Mouse (Mus musculus) myocyte (in vitro differentiated cells): Measurements from ENCODE around the gene Cdk1. TPM values are rescaled to one million over a fixed set of nuclear protein-coding genes. Genes with fewer than 3 reads are reported as not detected.

Source experiments
- H3K27me3 ChIP-seq: one replicate; pipeline ENCODE4 v1.6.1; 2011; ENCODE audit not compliant: control insufficient read depth, insufficient read depth, insufficient read length
- H3K36me3 ChIP-seq: one replicate; pipeline ENCODE4 v1.6.1; 2011; ENCODE audit not compliant: control insufficient read depth, insufficient read depth
- H3K4me2 ChIP-seq: one replicate; pipeline ENCODE4 v1.6.1; 2011; ENCODE audit warnings: low read depth, control low read depth
- H3K4me3 ChIP-seq: one replicate; pipeline ENCODE4 v1.5.1; 2011; ENCODE audit warnings: mild to moderate bottlenecking, control low read depth, moderate library complexity
- H3K79me2 ChIP-seq: one replicate; pipeline ENCODE4 v1.6.1; 2011; ENCODE audit not compliant: control insufficient read depth, insufficient read depth
- H3ac ChIP-seq: one replicate; pipeline ENCODE4 v1.6.1; 2011; ENCODE audit not compliant: control insufficient read depth, insufficient read length
- CEBPB ChIP-seq: IDR thresholded peaks from 2 replicates; pipeline ENCODE4 v1.6.1; 2011; ENCODE audit warnings: mild to moderate bottlenecking, moderate library complexity; ENCODE audit not compliant: poor library complexity, insufficient read depth, severe bottlenecking
- E2F4 ChIP-seq: IDR thresholded peaks from one replicate; pipeline ENCODE4 v1.6.1; 2011; ENCODE audit warnings: mild to moderate bottlenecking, control low read depth, moderate library complexity; ENCODE audit not compliant: insufficient read depth
- MAX ChIP-seq: IDR thresholded peaks from one replicate; pipeline ENCODE4 v1.6.1; 2011; ENCODE audit warnings: low read depth, mild to moderate bottlenecking, control low read depth
- MYOD1 ChIP-seq, 3 experiments: IDR thresholded peaks; one replicate each; pipeline ENCODE4 v1.6.1; 2011; ENCODE audit warnings: control low read depth in 2 of 3, low read depth in 2 of 3, mild to moderate bottlenecking in 2 of 3, moderate library complexity in 1 of 3; ENCODE audit not compliant: insufficient read length in 2 of 3, control insufficient read depth in 1 of 3
- MYOG ChIP-seq, 3 experiments: IDR thresholded peaks; one replicate each; pipeline ENCODE4 v1.6.1; 2011; ENCODE audit warnings: control low read depth in 2 of 3, low read depth in 2 of 3, mild to moderate bottlenecking in 2 of 3; ENCODE audit not compliant: insufficient read length in 2 of 3, control insufficient read depth in 1 of 3, insufficient read depth in 1 of 3
- POLR2A ChIP-seq: IDR thresholded peaks from one replicate; pipeline ENCODE4 v1.6.1; 2011; ENCODE audit warnings: low read depth, mild to moderate bottlenecking, control low read depth, moderate library complexity; ENCODE audit not compliant: insufficient read length
- POLR2AphosphoS2 ChIP-seq: IDR thresholded peaks from one replicate; pipeline ENCODE4 v1.6.1; 2011; ENCODE audit warnings: low read depth, control low read depth; ENCODE audit not compliant: insufficient read length
- REST ChIP-seq: IDR thresholded peaks from one replicate; pipeline ENCODE4 v1.6.1; 2011; ENCODE audit warnings: mild to moderate bottlenecking, control low read depth, moderate library complexity; ENCODE audit not compliant: insufficient read depth, insufficient read length
- SRF ChIP-seq: IDR thresholded peaks from one replicate; pipeline ENCODE4 v1.6.1; 2011; ENCODE audit warnings: low read depth; ENCODE audit not compliant: control insufficient read depth, insufficient read length
- TCF12 ChIP-seq: IDR thresholded peaks from one replicate; pipeline ENCODE4 v1.6.1; 2011; ENCODE audit warnings: mild to moderate bottlenecking, control low read depth; ENCODE audit not compliant: poor library complexity, insufficient read depth, severe bottlenecking
- TCF3 ChIP-seq: IDR thresholded peaks from one replicate; pipeline ENCODE4 v1.6.1; 2011; ENCODE audit warnings: low read depth, control low read depth; ENCODE audit not compliant: insufficient read length
- USF1 ChIP-seq: IDR thresholded peaks from one replicate; pipeline ENCODE4 v1.6.1; 2011; ENCODE audit warnings: low read depth, mild to moderate bottlenecking, control low read depth, moderate library complexity
- polyA plus RNA-seq: library from polyadenylated mRNA; unstranded; fragments of >200 nt; fragmentation: generic; extraction: Trizol; gene quantifications from one replicate; pipeline ENCODE4 v1.2.1, GENCODE M21; 2012; ENCODE audit warnings: missing spikeins

The Cdk1 gene
- polyA plus RNA-seq, 1 experiment, result 85.7 TPM

DNA sequence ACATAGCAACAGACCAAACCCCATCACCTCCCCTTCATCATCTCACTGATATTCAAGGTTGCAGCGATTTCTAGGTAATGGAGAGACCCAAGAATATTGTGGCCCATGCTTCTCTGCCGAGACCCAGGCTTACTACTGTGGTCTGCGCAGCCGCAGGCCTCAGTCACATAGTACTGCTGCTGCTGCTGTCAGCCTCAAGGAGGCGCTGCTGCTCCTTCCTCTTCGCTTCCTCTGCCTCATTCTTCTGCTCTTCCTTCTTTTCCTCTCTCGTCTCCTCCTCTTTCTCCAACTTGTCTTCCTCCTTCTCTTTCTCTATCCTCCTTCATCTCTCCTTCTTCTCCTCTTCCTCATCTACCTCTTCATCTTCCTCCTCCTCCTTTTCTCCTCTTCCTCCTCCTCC is 22.4 kb upstream of the Cdk1 start:
- TF ChIP-seq REST (no peak), POLR2AphosphoS2 (no peak), MYOG (IDR thresholded peaks at IDR 0.05; ENCODE audit: control insufficient read depth in 1 of 3, insufficient read depth in 1 of 3, insufficient read length in 2 of 3, low read depth in 2 of 3) (no peak), USF1 (no peak), TCF3 (no peak), CEBPB (no peak), SRF (no peak), E2F4 (no peak), POLR2A (no peak), MYOD1 (IDR thresholded peaks at IDR 0.05; ENCODE audit: control insufficient read depth in 1 of 3, insufficient read length in 2 of 3, low read depth in 2 of 3) (no peak), TCF12 (no peak)
- Histone ChIP-seq H3K4me2 (no peak overlapping the region), H3ac (no peak overlapping the region), H3K36me3 (no peaks in the 10 kb centered on the region), H3K79me2 (no peaks in the 10 kb centered on the region), H3K27me3 (no peaks in the 10 kb centered on the region), H3K4me3 (no peak overlapping the region)

DNA sequence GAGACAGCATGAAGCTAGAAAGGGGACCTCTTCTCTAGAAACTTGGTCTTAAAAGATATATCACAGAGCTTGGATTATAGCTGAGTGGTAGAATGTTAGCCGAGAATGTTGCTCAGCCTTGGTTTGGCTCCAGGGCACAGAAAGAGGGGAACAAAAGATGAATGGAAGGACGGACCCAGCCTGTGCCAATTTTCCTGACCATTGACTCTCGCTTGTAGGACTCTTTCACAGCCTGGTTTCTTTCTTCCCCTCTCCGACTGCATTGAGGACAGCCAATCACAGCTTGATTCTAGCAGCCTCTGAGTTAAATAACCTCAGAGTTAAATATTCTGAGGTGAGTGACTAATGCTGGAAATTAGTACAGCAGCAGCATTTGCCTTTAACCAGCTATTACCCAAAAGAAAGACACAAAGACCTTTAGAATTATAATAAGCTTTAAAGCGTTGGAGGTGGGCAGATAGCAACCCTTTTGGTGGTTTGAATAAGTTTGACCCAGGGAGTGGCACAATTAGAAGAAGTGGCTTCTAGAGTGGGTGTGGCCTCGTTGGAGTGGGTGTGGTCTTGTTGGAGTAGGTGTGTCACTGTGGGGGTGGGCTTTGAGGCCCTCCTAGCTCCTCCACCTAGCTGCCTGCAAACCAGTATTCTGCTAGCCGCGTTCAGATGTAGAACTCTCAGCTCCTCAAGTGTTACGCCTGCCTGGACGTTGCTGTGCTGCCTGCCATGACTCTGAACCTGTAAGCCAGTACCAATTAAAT is 21.2 kb upstream of the Cdk1 start:
- Histone ChIP-seq H3ac (no peak overlapping the region), H3K27me3 (no peaks in the 10 kb centered on the region), H3K36me3 (no peaks in the 10 kb centered on the region), H3K4me3 (no peak overlapping the region), H3K79me2 (no peaks in the 10 kb centered on the region), H3K4me2 (no peak overlapping the region)
- TF ChIP-seq TCF12 (no peak), E2F4 (no peak), SRF (no peak), USF1 (no peak), MYOG (IDR thresholded peaks at IDR 0.05; ENCODE audit: control insufficient read depth in 1 of 3, insufficient read depth in 1 of 3, insufficient read length in 2 of 3, low read depth in 2 of 3) (no peak), MAX (no peak), POLR2A (no peak), REST (no peak), POLR2AphosphoS2 (no peak), MYOD1 (IDR thresholded peaks at IDR 0.05; ENCODE audit: control insufficient read depth in 1 of 3, insufficient read length in 2 of 3, low read depth in 2 of 3) (no peak), TCF3 (no peak), CEBPB (no peak)

DNA sequence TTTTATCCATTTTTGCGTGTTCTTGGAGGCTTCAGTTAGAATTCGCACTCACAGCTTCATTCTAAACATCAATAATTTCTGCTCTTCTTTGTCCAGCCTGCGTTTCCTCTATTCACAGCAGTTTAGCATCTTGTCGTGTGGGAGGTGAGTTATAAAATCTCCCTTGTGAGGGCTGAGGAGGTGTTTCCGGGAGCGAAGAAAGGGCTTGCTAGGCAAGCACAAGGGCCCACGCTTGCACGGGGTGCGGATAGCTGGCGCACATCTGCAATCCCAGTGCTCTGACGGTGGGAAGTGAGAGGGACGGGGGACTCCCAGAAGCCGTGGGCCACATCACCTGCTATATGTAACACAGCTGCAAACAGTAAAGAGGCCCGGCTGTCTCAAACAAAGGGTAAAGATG is 19.3 kb upstream of the Cdk1 start:
- TF ChIP-seq REST (no peak), MYOD1 (IDR thresholded peaks at IDR 0.05; ENCODE audit: control insufficient read depth in 1 of 3, insufficient read length in 2 of 3, low read depth in 2 of 3) (no peak), MYOG (IDR thresholded peaks at IDR 0.05; ENCODE audit: control insufficient read depth in 1 of 3, insufficient read depth in 1 of 3, insufficient read length in 2 of 3, low read depth in 2 of 3) (no peak), POLR2AphosphoS2 (no peak), SRF (no peak), TCF3 (no peak), TCF12 (no peak), MAX (no peak), POLR2A (no peak), E2F4 (no peak), CEBPB (no peak), USF1 (no peak)
- no peaks in the 10 kb centered on the region for H3K36me3 ChIP-seq
- no peak overlapping the region for H3K4me2 ChIP-seq
- H3K27me3 ChIP-seq, result no peaks in the 10 kb centered on the region
- H3ac ChIP-seq, result no peak overlapping the region
- no peak overlapping the region for H3K4me3 ChIP-seq
- no peaks in the 10 kb centered on the region for H3K79me2 ChIP-seq

DNA sequence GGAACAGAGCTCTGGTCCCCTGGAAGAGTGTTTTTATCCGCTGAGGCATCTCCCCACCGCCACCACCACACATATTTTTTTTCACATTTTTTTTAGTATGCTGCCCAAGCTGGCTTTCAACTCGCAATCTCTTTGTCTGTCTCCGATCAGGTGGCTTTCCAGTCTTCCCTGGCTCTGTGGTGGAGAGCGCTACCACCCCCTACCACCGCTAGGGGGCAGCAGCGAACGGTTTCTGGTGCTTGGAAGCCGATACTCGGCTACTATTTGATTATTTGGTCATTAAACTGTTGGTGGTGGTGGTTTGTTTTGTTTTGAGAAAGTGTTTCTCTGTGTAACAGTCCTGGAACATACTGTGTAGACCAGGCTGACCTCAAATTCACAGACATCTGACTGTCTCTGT is 18.7 kb upstream of the Cdk1 start:
- no peak overlapping the region for H3K4me2 ChIP-seq
- H3K36me3 ChIP-seq, result no peaks in the 10 kb centered on the region
- H3K79me2 ChIP-seq, result no peaks in the 10 kb centered on the region
- no peak overlapping the region for H3ac ChIP-seq
- TF ChIP-seq CEBPB (no peak), TCF12 (no peak), MYOG (IDR thresholded peaks at IDR 0.05; ENCODE audit: control insufficient read depth in 1 of 3, insufficient read depth in 1 of 3, insufficient read length in 2 of 3, low read depth in 2 of 3) (no peak), SRF (no peak), E2F4 (no peak), POLR2A (no peak), REST (no peak), TCF3 (no peak), USF1 (no peak), MAX (no peak), MYOD1 (IDR thresholded peaks at IDR 0.05; ENCODE audit: control insufficient read depth in 1 of 3, insufficient read length in 2 of 3, low read depth in 2 of 3) (no peak), POLR2AphosphoS2 (no peak)
- no peaks in the 10 kb centered on the region for H3K27me3 ChIP-seq
- no peak overlapping the region for H3K4me3 ChIP-seq
